Mouse (Mus musculus) forebrain, embryonic 12.5 days (tissue): ENCODE measurements at regions not wholly inside any gene's neighbourhood (a gene's known extent, or its start where the extent isn't known, plus 50 kb on each side); places are given as distances from the start of the nearest gene placed in this dataset.
A peak's percentile ranks its signal among the peaks of the same experiment; 100 is the strongest.

Source experiments
- ATAC-seq: fragments of 200-750 bp; cut with Nextera tagmentation; 2 replicates; pipeline ENCODE4 v1.8.0; 2017; ENCODE audit warnings: moderate TSS enrichment; ENCODE audit not compliant: low FRiP score
- H3K27ac ChIP-seq: fragments of 300-500 bp; sonication (generic); 2 replicates; pipeline ENCODE4 v1.5.1; 2016; ENCODE audit warnings: mild to moderate bottlenecking
- H3K27me3 ChIP-seq: fragments of 300-500 bp; sonication (generic); 2 replicates; pipeline ENCODE4 v1.6.1; 2016; ENCODE audit warnings: mild to moderate bottlenecking
- H3K36me3 ChIP-seq: fragments of 300-500 bp; sonication (generic); replicated peaks from 2 replicates; pipeline ENCODE4 v1.6.1; 2016; ENCODE audit warnings: mild to moderate bottlenecking
- H3K4me1 ChIP-seq: fragments of 300-500 bp; sonication (generic); 2 replicates; pipeline ENCODE4 v1.6.1; 2016
- H3K4me2 ChIP-seq: fragments of 300-500 bp; sonication (generic); 2 replicates; pipeline ENCODE4 v1.6.1; 2016; ENCODE audit warnings: mild to moderate bottlenecking, moderate library complexity
- H3K4me3 ChIP-seq: fragments of 300-500 bp; sonication (generic); replicated peaks from 2 replicates; pipeline ENCODE4 v1.5.1; 2016; ENCODE audit warnings: mild to moderate bottlenecking
- H3K9ac ChIP-seq: fragments of 300-500 bp; sonication (generic); 2 replicates; pipeline ENCODE4 v1.6.1; 2016; ENCODE audit warnings: mild to moderate bottlenecking
- H3K9me3 ChIP-seq: fragments of 300-500 bp; sonication (generic); 2 replicates; pipeline ENCODE4 v1.6.1; 2016
- WGBS: fragments of 180-500 bp; shearing (Covaris S2); methylation state at CpG from one replicate; pipeline ENCODE4 v1.1.7; 2016; 5-methylcytosine and 5-hydroxymethylcytosine counted together

DNA sequence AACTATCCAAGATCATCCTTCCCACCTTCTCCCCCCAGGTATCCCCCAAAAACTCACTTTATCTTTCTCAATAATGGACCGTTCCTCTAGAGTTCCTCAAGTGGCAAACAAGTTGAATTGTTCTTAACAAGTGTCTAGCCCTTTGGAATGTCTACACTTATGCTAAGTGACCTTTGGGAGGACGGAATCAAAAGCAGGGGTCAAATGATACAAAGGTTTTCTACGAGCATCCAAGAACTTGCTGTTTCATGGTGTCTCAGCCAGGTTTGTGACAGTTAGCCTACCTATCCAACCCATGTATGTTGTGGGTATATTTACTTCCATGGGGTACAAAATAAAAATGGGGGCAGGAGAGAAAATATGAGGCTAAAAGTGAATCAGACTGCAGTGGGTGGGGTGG is 136.7 kb upstream of the Cttnbp2 start:
- no peak for ATAC-seq
- H3K36me3 ChIP-seq = no peaks in the 10 kb centered on the region
- no peak overlapping the region for H3K9ac ChIP-seq
- no peak overlapping the region for H3K27ac ChIP-seq
- no peaks in the 10 kb centered on the region; the same call in 1 of the 2 replicates for H3K4me1 ChIP-seq
- no peak overlapping the region for H3K4me3 ChIP-seq
- H3K27me3 ChIP-seq = no peaks in the 10 kb centered on the region
- H3K4me2 ChIP-seq = no peak overlapping the region
- H3K9me3 ChIP-seq = no peaks in the 10 kb centered on the region
- WGBS = 73% methylated on average over 3 of the region's 3 CpGs

DNA sequence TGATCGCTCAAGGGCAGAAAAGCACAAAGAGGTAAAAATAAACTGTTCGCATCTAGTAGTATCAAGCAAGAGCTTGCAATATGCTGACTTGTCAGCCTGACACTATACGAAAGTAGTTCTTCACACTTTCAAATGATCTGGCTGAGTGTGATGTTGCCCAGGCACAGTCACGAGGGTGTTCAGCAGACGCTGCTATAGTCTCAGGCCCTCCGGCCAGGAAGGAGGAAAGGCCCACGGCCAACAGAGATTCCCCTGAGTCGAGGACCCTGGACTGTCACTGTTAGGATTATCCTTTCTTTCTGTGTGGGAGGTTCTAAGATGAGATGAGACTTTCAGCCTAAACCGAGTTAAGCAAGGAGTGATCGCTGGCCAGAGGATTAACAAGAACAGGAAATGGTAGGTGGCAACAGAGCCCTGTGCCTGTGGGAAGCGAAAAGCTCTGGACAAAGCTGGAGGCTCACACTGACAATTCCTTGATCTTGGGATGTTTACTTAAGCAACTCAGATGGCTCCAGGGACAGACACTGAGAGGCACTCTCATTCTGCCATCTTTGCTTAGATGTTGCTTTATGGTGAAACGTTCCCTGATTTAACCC is 137.5 kb upstream of the Cttnbp2 start:
- Histone ChIP-seq H3K4me1 (peaks cover 2% of the 10 kb centered on the region; the same call in 1 of the 2 replicates), H3K27me3 (no peaks in the 10 kb centered on the region), H3K4me2 (no peak overlapping the region), H3K9ac (no peak overlapping the region), H3K27ac (no peak overlapping the region), H3K9me3 (no peaks in the 10 kb centered on the region), H3K36me3 (no peaks in the 10 kb centered on the region), H3K4me3 (no peak overlapping the region)
- ATAC-seq = no peak
- 72% methylated on average over 12 of the region's 12 CpGs for WGBS

DNA sequence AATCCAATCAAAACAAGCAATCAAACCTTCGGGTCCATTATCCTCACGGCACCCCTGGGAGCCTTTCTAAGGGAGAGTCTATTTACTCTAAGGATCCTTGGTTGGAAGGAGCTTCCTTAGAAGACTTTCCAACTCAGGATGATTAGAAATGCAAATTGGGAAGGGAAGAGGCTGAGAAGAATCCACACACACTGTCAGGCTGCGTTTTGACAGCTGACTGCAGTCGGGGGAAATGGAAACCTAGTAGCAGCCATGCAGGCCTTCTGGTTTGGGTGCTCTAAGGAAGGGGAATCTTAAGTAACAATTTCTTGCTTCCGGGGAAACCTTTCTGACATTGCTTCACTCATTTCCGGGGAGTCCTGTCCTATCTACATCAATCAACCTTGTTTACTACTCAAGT is 139.6 kb upstream of the Cttnbp2 start:
- no peaks in the 10 kb centered on the region for H3K27me3 ChIP-seq
- H3K4me1 ChIP-seq = peaks cover 4% of the 10 kb centered on the region; the same call in 1 of the 2 replicates
- no peak overlapping the region for H3K4me2 ChIP-seq
- 36% methylated on average over 6 of the region's 6 CpGs for WGBS
- H3K9me3 ChIP-seq = no peaks in the 10 kb centered on the region
- H3K36me3 ChIP-seq = no peaks in the 10 kb centered on the region
- no peak overlapping the region for H3K27ac ChIP-seq
- no peak overlapping the region for H3K9ac ChIP-seq
- no peak overlapping the region for H3K4me3 ChIP-seq
- no peak for ATAC-seq

DNA sequence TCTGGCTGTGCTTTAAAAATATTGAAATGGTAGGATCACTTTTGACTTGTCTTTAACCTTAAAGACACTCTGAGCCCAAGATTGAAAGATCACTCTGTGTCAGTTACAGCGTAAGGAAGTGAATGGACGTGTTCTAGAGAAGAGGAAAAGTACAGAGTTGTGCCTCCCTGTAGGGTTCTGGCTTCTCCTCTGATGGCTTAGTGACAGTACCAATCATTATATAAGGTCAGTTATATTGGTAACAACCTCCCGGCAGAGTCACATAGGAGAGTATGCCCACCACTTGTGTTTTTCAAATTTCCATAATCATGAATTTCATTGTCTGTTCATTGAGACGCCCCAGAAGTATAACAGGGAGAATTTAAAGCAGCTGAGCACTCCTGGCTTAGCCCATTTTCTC is 141.6 kb upstream of the Cttnbp2 start:
- 0 out of 2 replicates have a peak, but pooled peaks have one; percentile 27 for ATAC-seq
- no peaks in the 10 kb centered on the region for H3K9me3 ChIP-seq
- WGBS = 77% methylated on average over 4 of the region's 4 CpGs
- H3K4me2 ChIP-seq = no peak overlapping the region
- no peaks in the 10 kb centered on the region for H3K27me3 ChIP-seq
- no peak overlapping the region for H3K9ac ChIP-seq
- H3K4me3 ChIP-seq = no peak overlapping the region
- no peaks in the 10 kb centered on the region for H3K36me3 ChIP-seq
- H3K27ac ChIP-seq = no peak overlapping the region
- H3K4me1 ChIP-seq = peaks cover 4% of the 10 kb centered on the region; the same call in 1 of the 2 replicates

DNA sequence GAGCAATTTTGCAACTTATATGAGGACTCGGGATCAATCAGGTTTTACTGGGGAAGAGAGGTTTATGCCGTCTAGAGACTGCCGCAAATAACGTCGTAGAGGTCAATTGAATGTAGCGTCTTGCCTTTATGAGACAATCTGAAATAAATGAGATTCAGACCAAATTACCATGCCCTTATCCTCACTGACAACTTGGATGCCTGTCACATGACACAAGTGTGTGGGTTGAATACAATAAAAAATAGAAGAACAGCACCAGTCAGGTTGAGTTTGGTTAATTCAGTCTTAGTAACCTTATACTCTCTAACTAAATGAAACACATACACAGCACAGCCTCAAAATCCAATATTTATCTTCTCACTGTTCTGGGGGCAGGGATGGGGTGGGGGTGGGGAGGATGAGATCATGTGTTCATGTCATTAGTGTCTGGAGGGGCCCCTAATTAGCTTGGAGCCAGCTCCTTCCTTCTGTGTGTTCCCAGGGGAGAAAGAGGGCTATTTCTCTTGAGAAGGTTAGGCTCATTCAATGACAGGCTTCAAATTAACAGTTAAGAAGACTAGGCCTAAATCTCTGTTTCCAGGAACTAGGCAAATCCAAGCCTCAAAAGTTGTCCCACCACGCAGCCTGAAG is 142.2 kb upstream of the Cttnbp2 start:
- ATAC-seq = peak; percentile 40; the same call in 1 of the 2 replicates
- Histone ChIP-seq H3K4me2 (no peak overlapping the region), H3K36me3 (no peaks in the 10 kb centered on the region), H3K27me3 (no peaks in the 10 kb centered on the region), H3K9me3 (no peaks in the 10 kb centered on the region), H3K4me1 (peaks cover 4% of the 10 kb centered on the region; the same call in 1 of the 2 replicates), H3K9ac (no peak overlapping the region), H3K4me3 (no peak overlapping the region), H3K27ac (no peak overlapping the region)
- 62% methylated on average over 7 of the region's 7 CpGs for WGBS

DNA sequence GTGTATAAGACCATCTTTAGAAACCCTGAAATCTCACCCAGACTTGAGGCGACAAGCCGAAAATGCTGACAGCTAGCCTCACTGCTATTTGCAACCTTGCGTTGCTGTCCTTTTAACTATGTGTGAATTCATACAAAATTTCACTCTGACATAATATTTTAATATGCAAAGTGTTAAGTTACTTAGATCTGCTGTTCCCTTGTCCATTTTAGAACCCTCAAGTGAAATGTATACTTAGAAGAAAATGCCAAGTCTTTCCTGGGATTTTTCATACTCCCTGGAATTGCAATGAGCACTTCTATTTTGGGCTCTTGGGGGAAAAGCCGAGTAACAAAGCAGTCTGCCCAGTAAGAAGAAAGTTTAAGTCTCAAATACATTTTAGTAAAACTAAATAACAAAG is 150.0 kb upstream of the Cttnbp2 start:
- Histone ChIP-seq H3K27ac (no peak overlapping the region), H3K27me3 (no peaks in the 10 kb centered on the region), H3K9me3 (no peaks in the 10 kb centered on the region), H3K4me3 (no peak overlapping the region), H3K36me3 (no peaks in the 10 kb centered on the region), H3K4me1 (no peaks in the 10 kb centered on the region), H3K4me2 (no peak overlapping the region), H3K9ac (no peak overlapping the region)
- ATAC-seq = no peak
- 88% methylated on average over 4 of the region's 4 CpGs for WGBS

DNA sequence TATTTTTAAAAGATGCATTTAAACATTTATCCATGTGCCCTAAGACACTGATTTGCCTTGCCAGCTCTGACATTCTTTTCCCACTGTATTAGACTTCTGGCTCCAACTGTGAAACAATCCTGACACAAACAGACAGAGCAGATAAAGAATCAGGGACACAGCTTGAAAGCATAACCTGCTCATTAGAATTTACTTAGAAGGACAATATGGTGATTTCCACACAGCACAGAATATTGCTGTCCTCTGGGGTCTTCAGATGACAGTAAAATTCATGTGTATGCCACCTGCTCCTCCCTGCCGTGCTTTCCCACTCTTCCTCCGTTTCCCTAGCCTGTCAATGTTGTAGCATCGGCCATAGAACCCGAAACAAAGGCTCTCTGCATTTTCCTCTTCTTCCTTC is 151.3 kb upstream of the Cttnbp2 start:
- no peaks in the 10 kb centered on the region for H3K4me1 ChIP-seq
- H3K4me3 ChIP-seq = no peak overlapping the region
- H3K4me2 ChIP-seq = no peak overlapping the region
- no peak for ATAC-seq
- H3K9ac ChIP-seq = no peak overlapping the region
- H3K27me3 ChIP-seq = no peaks in the 10 kb centered on the region
- H3K36me3 ChIP-seq = no peaks in the 10 kb centered on the region
- WGBS = 75% methylated on average over 4 of the region's 4 CpGs
- H3K9me3 ChIP-seq = no peaks in the 10 kb centered on the region
- H3K27ac ChIP-seq = no peak overlapping the region

DNA sequence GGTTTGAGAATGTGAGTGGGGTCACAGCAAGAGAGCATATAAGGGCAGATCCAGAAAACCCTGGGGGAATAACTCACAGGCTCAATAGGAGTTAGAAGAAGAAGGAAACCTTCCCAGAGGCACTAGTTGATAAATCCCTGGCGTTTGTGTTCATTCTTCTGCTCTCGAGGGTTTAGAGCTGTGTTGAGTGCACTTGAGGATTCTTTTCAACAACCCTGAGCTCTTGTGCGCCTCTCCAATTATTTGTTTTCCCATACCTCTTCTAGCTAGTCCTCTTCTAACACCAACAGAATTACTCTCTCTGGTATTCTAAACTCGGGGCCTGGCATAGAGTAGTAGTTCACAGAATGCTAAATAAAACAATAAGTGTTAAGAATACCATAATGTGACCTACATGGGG is 151.9 kb upstream of the Cttnbp2 start:
- H3K36me3 ChIP-seq = no peaks in the 10 kb centered on the region
- no peak for ATAC-seq
- no peak overlapping the region for H3K4me3 ChIP-seq
- no peaks in the 10 kb centered on the region for H3K27me3 ChIP-seq
- H3K4me2 ChIP-seq = no peak overlapping the region
- 65% methylated on average over 4 of the region's 4 CpGs for WGBS
- H3K27ac ChIP-seq = no peak overlapping the region
- H3K9ac ChIP-seq = no peak overlapping the region
- H3K4me1 ChIP-seq = no peaks in the 10 kb centered on the region
- H3K9me3 ChIP-seq = no peaks in the 10 kb centered on the region

DNA sequence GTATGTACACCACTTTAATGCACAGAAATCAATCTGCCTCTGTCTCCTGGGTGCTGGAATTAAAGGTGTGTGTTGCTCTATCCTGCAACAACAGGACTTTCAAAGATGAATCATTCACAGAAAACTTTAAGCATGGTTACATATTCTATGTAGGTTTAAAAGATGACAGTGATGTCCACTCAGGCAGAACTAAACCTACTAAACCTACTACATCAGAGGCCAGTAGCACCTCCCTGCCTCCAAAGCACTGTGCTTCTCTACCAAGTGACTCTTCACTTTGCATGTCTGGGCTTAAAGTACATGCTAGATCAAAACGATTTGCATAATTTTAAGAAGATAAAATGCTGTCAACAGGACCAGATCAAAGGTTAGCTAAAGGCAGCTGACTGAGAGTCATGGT is 156.0 kb upstream of the Cttnbp2 start:
- no peak overlapping the region for H3K9ac ChIP-seq

DNA sequence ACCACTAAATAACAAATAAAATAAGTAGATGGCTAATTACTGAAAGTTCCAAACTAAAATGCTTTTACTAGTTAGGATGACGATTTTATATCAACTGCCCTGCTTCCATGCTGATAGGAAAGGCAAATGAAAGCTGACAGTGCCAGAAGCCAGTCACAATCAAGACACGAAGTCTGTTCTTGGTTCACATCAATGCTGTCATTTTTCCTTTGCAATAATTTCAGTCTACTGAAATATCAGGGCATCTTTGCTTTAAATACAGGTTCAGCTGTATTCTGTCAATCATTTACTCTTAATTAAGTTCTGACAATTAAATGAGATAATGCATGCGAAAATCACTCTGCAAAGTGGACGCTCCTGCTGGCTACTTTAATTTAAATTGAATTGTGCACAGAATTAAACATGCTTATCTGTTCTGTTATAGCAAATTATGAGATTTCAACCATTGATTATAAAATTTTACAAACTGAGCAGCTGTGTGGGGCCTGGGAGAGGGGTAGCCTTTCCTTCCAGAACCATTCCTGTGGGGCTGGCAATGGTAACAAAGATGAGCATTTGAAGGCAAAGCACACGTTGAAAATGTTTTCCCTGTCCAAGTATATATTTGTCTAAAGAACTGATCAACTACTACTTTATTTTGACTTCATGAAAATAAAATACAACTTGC is 160.1 kb upstream of the Cttnbp2 start:
- no peak for ATAC-seq
- Histone ChIP-seq H3K36me3 (no peaks in the 10 kb centered on the region), H3K27me3 (no peaks in the 10 kb centered on the region), H3K9me3 (no peaks in the 10 kb centered on the region), H3K9ac (no peak overlapping the region), H3K4me3 (no peak overlapping the region), H3K4me1 (no peaks in the 10 kb centered on the region), H3K4me2 (no peak overlapping the region), H3K27ac (no peak overlapping the region)
- 51% methylated on average over 5 of the region's 5 CpGs for WGBS

More for the DNA sequence above, 156.0 kb upstream of the Cttnbp2 start:
- H3K4me2 ChIP-seq = no peak overlapping the region
- WGBS = 86% methylated on average over 1 of the region's 1 CpGs
- H3K27ac ChIP-seq = no peak overlapping the region
- H3K4me3 ChIP-seq = no peak overlapping the region
- no peaks in the 10 kb centered on the region for H3K4me1 ChIP-seq
- H3K9me3 ChIP-seq = no peaks in the 10 kb centered on the region
- H3K27me3 ChIP-seq = no peaks in the 10 kb centered on the region
- ATAC-seq = no peak
- no peaks in the 10 kb centered on the region for H3K36me3 ChIP-seq

DNA sequence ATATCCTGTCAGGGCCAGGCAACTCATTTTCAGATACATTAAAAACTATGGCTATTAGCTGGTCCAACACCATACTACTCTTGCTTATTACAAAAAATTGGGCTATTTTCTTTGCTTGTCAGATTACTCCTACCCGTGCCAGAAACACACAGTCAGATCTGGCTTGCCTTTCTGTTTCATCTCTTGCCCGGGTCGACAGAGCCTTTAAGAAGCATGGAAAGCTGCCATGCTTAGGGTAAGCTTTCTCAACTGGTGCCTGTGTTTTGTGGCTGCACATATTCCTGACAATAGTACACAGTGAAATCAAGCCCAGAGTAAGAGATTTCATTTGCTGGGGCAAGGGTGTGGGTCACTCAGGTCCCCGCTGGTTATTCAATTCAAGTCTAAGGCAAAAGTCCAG is 162.5 kb upstream of the Cttnbp2 start:
- ATAC-seq = no peak
- H3K9ac ChIP-seq = no peak overlapping the region
- 91% methylated on average over 4 of the region's 4 CpGs for WGBS

DNA sequence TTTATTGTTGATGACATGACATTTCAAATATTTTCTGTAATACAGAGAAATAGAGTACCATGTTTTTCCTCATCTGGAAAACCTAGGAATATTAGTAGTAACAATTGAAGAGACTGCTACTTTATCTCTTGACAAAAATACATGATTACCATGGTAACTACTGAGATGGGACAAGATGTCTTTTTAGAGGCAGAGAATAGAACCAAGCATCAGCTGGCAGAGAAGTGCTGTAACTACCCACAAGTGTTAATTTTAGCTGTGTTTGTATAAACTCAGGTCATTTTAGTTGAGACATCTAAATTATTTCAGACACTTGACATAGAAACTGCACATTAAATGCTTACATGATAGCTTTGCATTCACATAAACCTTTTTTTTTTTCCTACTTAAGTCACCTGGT is 166.1 kb upstream of the Cttnbp2 start:
- Histone ChIP-seq H3K4me3 (no peak overlapping the region), H3K4me1 (no peaks in the 10 kb centered on the region), H3K4me2 (no peak overlapping the region), H3K27me3 (no peaks in the 10 kb centered on the region), H3K9ac (no peak overlapping the region), H3K36me3 (no peaks in the 10 kb centered on the region), H3K27ac (no peak overlapping the region), H3K9me3 (no peaks in the 10 kb centered on the region)
- no peak for ATAC-seq

More for the DNA sequence above, 162.5 kb upstream of the Cttnbp2 start:
- Histone ChIP-seq H3K4me3 (no peak overlapping the region), H3K4me2 (no peak overlapping the region), H3K4me1 (no peaks in the 10 kb centered on the region), H3K27ac (no peak overlapping the region), H3K36me3 (no peaks in the 10 kb centered on the region), H3K27me3 (no peaks in the 10 kb centered on the region), H3K9me3 (no peaks in the 10 kb centered on the region)

DNA sequence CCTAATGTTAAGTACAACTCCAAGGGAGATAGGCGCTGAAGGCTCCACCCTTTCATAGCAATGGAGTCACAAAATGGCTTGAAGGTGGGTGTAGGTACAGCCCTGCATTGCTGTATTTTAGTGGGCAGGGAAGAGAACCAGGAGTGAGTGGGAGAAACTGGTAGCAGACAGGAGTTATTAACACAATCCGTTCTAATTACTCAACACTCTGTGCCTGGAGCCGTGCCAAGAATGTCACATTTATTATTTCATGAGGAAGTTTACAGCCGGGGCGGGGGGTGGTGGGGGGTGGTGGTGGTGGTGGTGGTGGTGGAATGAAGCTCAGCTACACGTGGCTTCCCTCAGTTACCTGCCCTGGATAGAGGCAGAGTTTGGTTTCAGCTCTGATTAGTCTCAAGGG is 166.3 kb upstream of the Lsm8 start:
- Histone ChIP-seq H3K27ac (no peak overlapping the region), H3K27me3 (no peaks in the 10 kb centered on the region), H3K4me2 (no peak overlapping the region), H3K4me1 (no peaks in the 10 kb centered on the region), H3K9me3 (no peaks in the 10 kb centered on the region), H3K4me3 (no peak overlapping the region), H3K9ac (no peak overlapping the region), H3K36me3 (no peaks in the 10 kb centered on the region)
- 78% methylated on average over 6 of the region's 6 CpGs for WGBS
- ATAC-seq = peak; percentile 17; the same call in 1 of the 2 replicates
